Mouse (Mus musculus): ENCODE measurements at regions not wholly inside any gene's neighbourhood (a gene's known extent, or its start where the extent isn't known, plus 50 kb on each side); places are given as distances from the start of the nearest gene placed in this dataset.

DNA sequence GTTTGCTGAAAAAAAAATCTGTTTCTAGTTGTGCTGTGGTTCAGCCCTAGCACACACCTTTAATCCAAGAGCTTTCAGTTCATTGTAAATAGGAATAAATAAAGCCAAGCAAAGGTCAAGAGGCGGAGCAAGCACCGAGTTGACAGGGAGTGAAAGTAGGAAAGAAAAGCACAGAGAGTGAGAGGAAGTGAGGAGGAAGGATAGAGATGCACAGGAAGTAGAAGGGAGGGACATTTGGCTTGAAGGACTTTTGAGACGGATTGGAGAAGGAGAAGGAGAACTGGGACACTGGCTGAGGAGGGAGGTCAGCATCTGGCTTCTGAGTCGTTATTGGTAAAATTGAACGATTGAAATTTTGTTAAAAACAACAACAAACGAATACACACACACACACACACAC, 402.0 kb upstream of the Igfbp7 start:
- TF ChIP-seq POLR2A (IDR thresholded peaks at IDR 0.05; ENCODE audit: low read depth, low read length) (no peak), CTCF (IDR thresholded peaks at IDR 0.05; ENCODE audit: extremely low read depth, insufficient read length, insufficient replicate concordance, low read depth, low read length) (no peak)
- Histone ChIP-seq H3K27ac (ENCODE audit: insufficient read depth, low read depth, low read length) (no peak overlapping the region), H3K4me3 (ENCODE audit: low read depth, low read length) (no peak overlapping the region), H3K27me3 (ENCODE audit: control insufficient read depth, insufficient read depth, low read length) (no peaks in the 10 kb centered on the region), H3K36me3 (ENCODE audit: control insufficient read depth, insufficient read depth, low read length) (no peaks in the 10 kb centered on the region), H3K4me1 (ENCODE audit: control insufficient read depth, insufficient read depth, insufficient read length, low read length) (no peaks in the 10 kb centered on the region)
- WGBS = 70% methylated on average over 6 of the region's 6 CpGs

DNA sequence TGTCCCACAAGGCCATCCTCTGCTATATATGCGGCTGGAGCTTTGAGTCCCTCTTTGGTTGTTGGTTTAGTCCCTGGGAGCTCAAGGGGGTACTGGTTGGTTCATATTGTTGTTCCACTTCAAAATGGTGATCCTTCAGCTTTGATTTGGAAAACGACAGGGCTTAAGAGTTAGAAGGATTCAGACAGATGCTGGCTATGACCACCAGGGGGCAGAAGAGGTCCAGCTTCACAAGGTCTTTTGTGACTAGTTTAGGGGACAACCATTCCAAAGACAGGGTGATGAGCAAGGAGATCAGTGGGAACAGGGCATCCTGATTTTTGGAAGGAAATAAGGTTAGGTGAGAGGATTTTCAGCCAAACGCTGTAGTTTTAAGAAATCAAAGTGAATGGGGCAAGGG, 399.9 kb upstream of the Igfbp7 start:
- Histone ChIP-seq H3K27ac (ENCODE audit: insufficient read depth, low read depth, low read length) (no peak overlapping the region), H3K36me3 (ENCODE audit: control insufficient read depth, insufficient read depth, low read length) (no peaks in the 10 kb centered on the region)
- WGBS = 32% methylated on average over 3 of the region's 3 CpGs

DNA sequence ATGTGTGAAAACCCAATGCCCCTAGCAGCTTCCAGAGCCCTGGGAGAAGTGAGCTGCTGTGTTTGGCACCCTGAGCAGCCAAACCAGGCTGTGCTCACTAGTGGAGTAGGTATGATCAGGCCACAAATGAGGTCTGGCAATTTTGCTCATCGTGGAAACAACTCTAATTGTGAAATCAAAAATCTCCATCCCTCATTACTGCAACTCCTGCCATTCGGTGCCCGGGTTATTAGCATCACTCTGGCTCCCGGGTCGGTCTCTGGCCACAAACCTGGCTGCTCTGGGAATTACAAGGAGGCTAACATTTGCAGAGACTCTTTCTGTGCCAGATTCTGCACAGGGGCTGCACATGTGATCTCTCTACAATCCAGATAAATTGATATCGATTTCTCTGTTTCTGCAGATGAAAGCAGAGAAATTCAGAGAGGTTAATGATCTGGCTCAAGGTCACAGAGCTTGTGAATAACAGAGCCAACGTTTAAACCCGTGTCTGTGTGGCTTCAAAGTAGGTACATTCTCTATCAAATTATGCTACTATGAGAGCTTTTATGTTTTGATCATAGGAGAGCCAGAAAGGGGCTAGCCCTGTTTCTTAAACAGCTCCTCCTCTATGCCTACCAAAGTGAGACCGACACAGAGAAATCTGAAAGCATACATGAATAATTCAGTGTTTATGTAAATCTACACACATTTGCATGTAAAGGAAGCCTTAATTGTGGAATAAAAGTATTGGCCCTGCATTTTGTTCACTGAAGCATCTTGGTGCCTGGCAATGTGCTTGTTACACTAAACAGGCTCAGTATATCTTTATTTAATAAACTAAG, 398.7 kb upstream of the Igfbp7 start:
- Histone ChIP-seq H3K27me3 (ENCODE audit: control insufficient read depth, insufficient read depth, low read length) (no peaks in the 10 kb centered on the region), H3K4me3 (ENCODE audit: low read depth, low read length) (no peak overlapping the region), H3K4me1 (ENCODE audit: control insufficient read depth, insufficient read depth, insufficient read length, low read length) (no peaks in the 10 kb centered on the region), H3K36me3 (ENCODE audit: control insufficient read depth, insufficient read depth, low read length) (no peaks in the 10 kb centered on the region), H3K27ac (ENCODE audit: insufficient read depth, low read depth, low read length) (no peak overlapping the region)
- TF ChIP-seq CTCF (IDR thresholded peaks at IDR 0.05; ENCODE audit: extremely low read depth, insufficient read length, insufficient replicate concordance, low read depth, low read length) = no peak
- no peak for TF ChIP-seq POLR2A (IDR thresholded peaks at IDR 0.05; ENCODE audit: low read depth, low read length)
- WGBS = 59% methylated on average over 9 of the region's 9 CpGs

More for the DNA sequence above, 399.9 kb upstream of the Igfbp7 start:
- no peaks in the 10 kb centered on the region for H3K27me3 ChIP-seq (ENCODE audit: control insufficient read depth, insufficient read depth, low read length)
- no peak for TF ChIP-seq CTCF (IDR thresholded peaks at IDR 0.05; ENCODE audit: extremely low read depth, insufficient read length, insufficient replicate concordance, low read depth, low read length)
- no peak for TF ChIP-seq POLR2A (IDR thresholded peaks at IDR 0.05; ENCODE audit: low read depth, low read length)
- no peaks in the 10 kb centered on the region for H3K4me1 ChIP-seq (ENCODE audit: control insufficient read depth, insufficient read depth, insufficient read length, low read length)
- no peak overlapping the region for H3K4me3 ChIP-seq (ENCODE audit: low read depth, low read length)

DNA sequence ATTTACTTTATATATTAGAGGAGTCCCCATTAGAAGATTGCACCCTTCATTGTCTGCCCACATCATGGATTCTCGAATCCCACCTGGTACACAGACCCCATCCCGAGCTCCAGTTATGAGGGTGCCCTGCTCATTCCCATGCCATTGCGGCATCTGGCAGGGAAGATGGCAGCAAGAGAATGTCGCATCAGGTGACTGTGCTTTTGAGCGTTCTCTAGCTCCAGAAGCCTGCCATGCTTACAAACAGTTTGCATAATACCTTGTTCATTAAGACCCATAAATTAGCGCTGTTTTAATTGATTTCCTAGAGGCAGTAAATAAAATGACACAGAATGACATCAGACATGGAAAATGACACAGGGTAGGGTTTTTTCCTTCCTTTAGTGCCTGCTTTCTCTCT, 398.0 kb upstream of the Igfbp7 start:
- Histone ChIP-seq H3K36me3 (ENCODE audit: control insufficient read depth, insufficient read depth, low read length) (no peaks in the 10 kb centered on the region), H3K27ac (ENCODE audit: insufficient read depth, low read depth, low read length) (no peak overlapping the region), H3K27me3 (ENCODE audit: control insufficient read depth, insufficient read depth, low read length) (no peaks in the 10 kb centered on the region; the same call in 1 of the 2 replicates), H3K4me1 (ENCODE audit: control insufficient read depth, insufficient read depth, insufficient read length, low read length) (no peaks in the 10 kb centered on the region), H3K4me3 (ENCODE audit: low read depth, low read length) (no peak overlapping the region)
- no peak for TF ChIP-seq POLR2A (IDR thresholded peaks at IDR 0.05; ENCODE audit: low read depth, low read length)
- no peak for TF ChIP-seq CTCF (IDR thresholded peaks at IDR 0.05; ENCODE audit: extremely low read depth, insufficient read length, insufficient replicate concordance, low read depth, low read length)
- WGBS = 82% methylated on average over 6 of the region's 6 CpGs

DNA sequence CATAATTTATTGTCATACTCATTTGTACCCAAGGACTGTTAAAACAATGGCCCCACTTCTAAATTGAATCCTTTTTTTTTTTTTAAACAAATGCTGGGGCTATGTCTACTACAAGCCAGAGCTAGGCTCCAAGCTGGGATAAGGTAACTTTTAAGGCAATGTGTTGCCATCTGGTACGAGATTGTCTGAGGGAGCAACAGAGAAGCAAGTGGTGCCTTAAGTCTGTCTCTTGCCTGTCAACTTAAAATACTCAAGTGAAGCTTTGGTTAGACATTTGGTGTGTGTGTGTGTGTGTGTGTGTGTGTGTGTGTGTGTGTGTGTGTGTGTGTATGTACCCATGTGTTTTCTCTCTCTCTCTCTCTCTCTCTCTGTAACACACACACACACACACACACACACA, 397.5 kb upstream of the Igfbp7 start:
- WGBS = 76% methylated on average over 1 of the region's 1 CpGs
- H3K36me3 ChIP-seq (ENCODE audit: control insufficient read depth, insufficient read depth, low read length) = no peaks in the 10 kb centered on the region
- no peaks in the 10 kb centered on the region for H3K4me1 ChIP-seq (ENCODE audit: control insufficient read depth, insufficient read depth, insufficient read length, low read length)
- H3K27ac ChIP-seq (ENCODE audit: insufficient read depth, low read depth, low read length) = no peak overlapping the region
- H3K4me3 ChIP-seq (ENCODE audit: low read depth, low read length) = no peak overlapping the region
- TF ChIP-seq CTCF (IDR thresholded peaks at IDR 0.05; ENCODE audit: extremely low read depth, insufficient read length, insufficient replicate concordance, low read depth, low read length) (no peak), POLR2A (IDR thresholded peaks at IDR 0.05; ENCODE audit: low read depth, low read length) (no peak)
- no peaks in the 10 kb centered on the region; the same call in 1 of the 2 replicates for H3K27me3 ChIP-seq (ENCODE audit: control insufficient read depth, insufficient read depth, low read length)

DNA sequence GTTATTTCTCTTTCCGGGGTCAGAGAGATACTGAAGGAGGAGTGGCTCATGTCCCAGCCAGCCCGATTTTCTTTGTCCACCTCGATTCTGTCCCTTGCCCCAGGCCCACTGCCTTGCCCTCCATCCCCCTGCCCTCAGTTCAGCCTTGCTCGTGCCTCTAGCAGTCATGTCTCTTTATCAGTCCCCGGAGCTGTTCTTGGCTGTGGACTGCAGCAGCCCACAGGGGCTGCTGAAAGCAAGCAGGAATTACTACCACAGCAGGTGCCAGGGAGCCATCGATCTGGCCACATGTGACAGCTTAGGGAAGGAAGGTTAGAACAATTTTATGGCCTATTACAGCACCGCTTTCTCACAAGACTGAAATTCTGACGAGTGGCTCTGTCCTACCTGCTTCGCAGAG, 396.3 kb upstream of the Igfbp7 start:
- WGBS = 42% methylated on average over 9 of the region's 9 CpGs
- Histone ChIP-seq H3K27me3 (ENCODE audit: control insufficient read depth, insufficient read depth, low read length) (no peaks in the 10 kb centered on the region; the same call in 1 of the 2 replicates), H3K36me3 (ENCODE audit: control insufficient read depth, insufficient read depth, low read length) (no peaks in the 10 kb centered on the region), H3K4me1 (ENCODE audit: control insufficient read depth, insufficient read depth, insufficient read length, low read length) (no peaks in the 10 kb centered on the region), H3K27ac (ENCODE audit: insufficient read depth, low read depth, low read length) (no peak overlapping the region), H3K4me3 (ENCODE audit: low read depth, low read length) (no peak overlapping the region)
- no peak for TF ChIP-seq POLR2A (IDR thresholded peaks at IDR 0.05; ENCODE audit: low read depth, low read length)
- TF ChIP-seq CTCF (IDR thresholded peaks at IDR 0.05; ENCODE audit: extremely low read depth, insufficient read length, insufficient replicate concordance, low read depth, low read length) = no peak

DNA sequence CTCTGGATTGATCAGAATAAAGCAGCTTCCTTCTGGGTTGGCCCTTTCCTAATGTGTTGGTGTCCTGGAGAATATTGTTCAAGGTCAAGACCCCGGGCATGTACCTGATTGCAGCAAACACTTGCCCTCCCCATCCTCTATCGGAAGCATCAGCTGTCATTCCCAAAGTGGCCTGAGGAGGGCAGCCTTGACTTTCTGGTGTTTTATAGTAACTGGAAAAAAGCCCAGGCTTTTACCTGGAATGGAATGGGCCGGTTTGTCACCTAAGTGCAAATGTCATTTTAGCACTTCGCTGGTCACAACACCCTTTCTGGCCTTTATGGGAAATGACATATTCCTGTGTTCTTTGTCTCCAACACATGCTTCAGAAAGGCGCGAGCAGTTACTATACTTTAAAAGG, 395.7 kb upstream of the Igfbp7 start:
- peak; percentile 24; the same call in 1 of the 2 replicates for TF ChIP-seq CTCF (IDR thresholded peaks at IDR 0.05; ENCODE audit: extremely low read depth, insufficient read length, insufficient replicate concordance, low read depth, low read length)
- TF ChIP-seq POLR2A (IDR thresholded peaks at IDR 0.05; ENCODE audit: low read depth, low read length) = no peak
- H3K27me3 ChIP-seq (ENCODE audit: control insufficient read depth, insufficient read depth, low read length) = no peaks in the 10 kb centered on the region; the same call in 1 of the 2 replicates
- no peak overlapping the region for H3K27ac ChIP-seq (ENCODE audit: insufficient read depth, low read depth, low read length)
- no peak overlapping the region for H3K4me3 ChIP-seq (ENCODE audit: low read depth, low read length)
- WGBS = 42% methylated on average over 6 of the region's 6 CpGs
- H3K36me3 ChIP-seq (ENCODE audit: control insufficient read depth, insufficient read depth, low read length) = no peaks in the 10 kb centered on the region
- H3K4me1 ChIP-seq (ENCODE audit: control insufficient read depth, insufficient read depth, insufficient read length, low read length) = no peaks in the 10 kb centered on the region

Measured in small intestine, adult 2 months (tissue).